Mouse (Mus musculus): ENCODE measurements around the gene Pbx2. TPM values are rescaled to one million over a fixed set of nuclear protein-coding genes. Genes with fewer than 3 reads are reported as not detected.
A peak's percentile ranks its signal among the peaks of the same experiment; 100 is the strongest.

Gene Pbx2
- polyA plus RNA-seq, 1 experiment from 2014 or later, result 13.2 TPM

DNA sequence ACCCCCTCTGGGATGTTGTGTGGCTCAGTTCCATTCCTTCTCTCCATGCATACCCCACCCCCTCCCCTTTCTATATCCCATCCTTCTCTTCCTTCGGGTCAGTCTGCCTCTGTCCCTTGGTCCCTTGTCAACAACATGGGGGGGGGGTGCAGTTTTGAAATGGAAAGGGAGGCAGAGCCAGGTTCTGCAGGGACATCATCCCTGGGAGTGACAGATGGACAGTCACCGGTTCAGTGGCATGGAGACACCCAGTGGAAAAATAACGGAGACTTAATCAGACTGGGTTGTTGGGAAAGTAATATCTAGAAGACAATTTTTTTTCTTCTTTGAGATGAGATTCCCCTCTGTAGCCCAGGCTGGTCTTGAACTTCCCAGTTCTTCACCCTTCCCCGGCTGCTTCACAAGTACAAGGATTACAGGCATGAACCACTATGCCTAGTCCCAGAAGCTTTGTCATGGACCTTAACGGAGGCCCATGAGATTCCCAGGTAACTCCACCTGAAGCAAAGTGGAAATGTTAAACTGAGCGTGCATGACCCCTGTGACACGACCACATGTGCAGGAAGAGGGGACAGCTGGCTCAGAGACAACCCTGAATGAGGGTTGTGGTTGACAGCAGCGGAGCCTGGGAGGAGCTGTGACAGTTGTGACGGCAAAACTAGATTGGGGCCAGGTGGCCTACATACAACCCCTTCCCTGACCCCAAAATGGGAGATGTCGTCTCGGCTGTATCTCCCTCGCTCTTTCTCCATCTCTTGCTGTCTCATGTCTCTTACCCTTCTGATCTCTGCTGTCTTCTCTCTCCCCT, 38.9 kb downstream of the Pbx2 start:
- ATAC-seq (ENCODE audit: insufficient number of reproducible peaks, low FRiP score), result no peak

DNA sequence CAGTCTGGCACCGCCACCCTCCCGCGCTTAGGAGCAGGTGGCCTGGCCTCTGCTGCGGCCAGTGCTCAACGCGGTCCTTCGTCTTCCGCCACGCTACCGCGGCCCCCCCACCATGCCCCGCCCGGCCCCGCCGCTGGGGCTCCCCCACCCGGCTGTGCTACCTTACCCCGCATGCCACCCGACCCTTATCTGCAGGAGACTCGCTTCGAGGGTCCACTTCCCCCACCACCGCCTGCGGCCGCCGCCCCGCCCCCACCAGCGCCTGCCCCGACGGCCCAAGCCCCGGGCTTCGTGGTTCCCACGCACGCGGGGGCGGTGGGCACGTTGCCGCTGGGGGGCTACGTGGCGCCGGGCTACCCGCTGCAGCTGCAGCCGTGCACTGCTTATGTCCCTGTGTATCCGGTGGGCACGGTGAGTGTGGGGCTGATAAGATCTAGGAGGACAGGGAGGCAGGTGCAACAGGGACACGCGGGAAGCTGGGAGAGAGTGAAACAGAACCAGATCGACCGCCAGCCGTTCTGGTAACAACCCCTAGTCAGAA, 39.8 kb downstream of the Pbx2 start:
- peak overlapping the region; percentile 38 for H3K4me3 ChIP-seq
- no peak overlapping the region for H3K27ac ChIP-seq (ENCODE audit: poor library complexity, severe bottlenecking)
- H3K36me3 ChIP-seq, result 0 out of 2 replicates have a peak, but pooled peaks cover 2% of the 10 kb centered on the region
- peaks cover 46% of the 10 kb centered on the region for H3K4me1 ChIP-seq (replicated peaks)
- peak overlapping the region; percentile 12; the same call in 1 of the 2 replicates for H3K9ac ChIP-seq
- ATAC-seq (ENCODE audit: insufficient number of reproducible peaks, low FRiP score), result no peak
- peaks cover 57% of the 10 kb centered on the region for H3K27me3 ChIP-seq (replicated peaks)
- 2% methylated on average over 37 of the region's 48 CpGs for WGBS
- peak overlapping the region; percentile 57 for H3K4me2 ChIP-seq
- H3K9me3 ChIP-seq (replicated peaks), result no peaks in the 10 kb centered on the region

More for the DNA sequence above, 38.9 kb downstream of the Pbx2 start:
- 16% methylated on average over 12 of the region's 12 CpGs for WGBS
- Histone ChIP-seq H3K4me2 (peak overlapping the region; percentile 95; the same call in 1 of the 2 replicates), H3K27ac (ENCODE audit: poor library complexity, severe bottlenecking) (no peak overlapping the region), H3K27me3 (replicated peaks) (peaks cover 57% of the 10 kb centered on the region), H3K36me3 (peaks cover 8% of the 10 kb centered on the region), H3K9me3 (replicated peaks) (no peaks in the 10 kb centered on the region), H3K4me1 (replicated peaks) (peaks cover 49% of the 10 kb centered on the region), H3K9ac (no peak overlapping the region), H3K4me3 (peak overlapping the region; percentile 38)

- peak overlapping the region; percentile 61; the same call in 1 of the 2 replicates for H3K9ac ChIP-seq
Observed at GRCm38 (mm10) chr17:34631647-34632046, 40.6 kb downstream of the Pbx2 start.

GRCm38 (mm10) chr17:34632261-34632691, 41.2 kb downstream of the Pbx2 start:
- H3K9ac ChIP-seq, result peak overlapping the region; percentile 61
- peak overlapping the region; percentile 71 for H3K4me2 ChIP-seq
- WGBS, result under 1% methylated on average over 26 of the region's 26 CpGs
- peaks cover 62% of the 10 kb centered on the region for H3K27me3 ChIP-seq (replicated peaks)
- no peaks in the 10 kb centered on the region for H3K36me3 ChIP-seq
- peak overlapping the region; percentile 42 for H3K4me3 ChIP-seq
- H3K27ac ChIP-seq (ENCODE audit: poor library complexity, severe bottlenecking), result no peak overlapping the region
- peaks cover 37% of the 10 kb centered on the region for H3K4me1 ChIP-seq (replicated peaks)
- H3K9me3 ChIP-seq (replicated peaks), result no peaks in the 10 kb centered on the region
- no peak for ATAC-seq (ENCODE audit: insufficient number of reproducible peaks, low FRiP score)

More at GRCm38 (mm10) chr17:34631647-34632046, 40.6 kb downstream of the Pbx2 start:
- 7% methylated on average over 12 of the region's 12 CpGs for WGBS
- no peak overlapping the region for H3K27ac ChIP-seq (ENCODE audit: poor library complexity, severe bottlenecking)
- H3K36me3 ChIP-seq, result no peaks in the 10 kb centered on the region
- H3K27me3 ChIP-seq (replicated peaks), result peaks cover 57% of the 10 kb centered on the region
- ATAC-seq (ENCODE audit: insufficient number of reproducible peaks, low FRiP score), result no peak
- peak overlapping the region; percentile 42 for H3K4me3 ChIP-seq
- H3K9me3 ChIP-seq (replicated peaks), result no peaks in the 10 kb centered on the region
- H3K4me1 ChIP-seq (replicated peaks), result peaks cover 37% of the 10 kb centered on the region
- H3K4me2 ChIP-seq, result peak overlapping the region; percentile 71

- Histone ChIP-seq H3K9me3 (replicated peaks) (no peaks in the 10 kb centered on the region), H3K4me2 (no peak overlapping the region), H3K4me3 (no peak overlapping the region), H3K4me1 (replicated peaks) (peaks cover 17% of the 10 kb centered on the region), H3K27ac (ENCODE audit: poor library complexity, severe bottlenecking) (no peak overlapping the region), H3K27me3 (replicated peaks) (peaks cover 46% of the 10 kb centered on the region), H3K36me3 (no peaks in the 10 kb centered on the region), H3K9ac (no peak overlapping the region)
- ATAC-seq (ENCODE audit: insufficient number of reproducible peaks, low FRiP score), result no peak
- 52% methylated on average over 2 of the region's 2 CpGs for WGBS
Observed at GRCm38 (mm10) chr17:34635671-34636070, 44.6 kb downstream of the Pbx2 start.

DNA sequence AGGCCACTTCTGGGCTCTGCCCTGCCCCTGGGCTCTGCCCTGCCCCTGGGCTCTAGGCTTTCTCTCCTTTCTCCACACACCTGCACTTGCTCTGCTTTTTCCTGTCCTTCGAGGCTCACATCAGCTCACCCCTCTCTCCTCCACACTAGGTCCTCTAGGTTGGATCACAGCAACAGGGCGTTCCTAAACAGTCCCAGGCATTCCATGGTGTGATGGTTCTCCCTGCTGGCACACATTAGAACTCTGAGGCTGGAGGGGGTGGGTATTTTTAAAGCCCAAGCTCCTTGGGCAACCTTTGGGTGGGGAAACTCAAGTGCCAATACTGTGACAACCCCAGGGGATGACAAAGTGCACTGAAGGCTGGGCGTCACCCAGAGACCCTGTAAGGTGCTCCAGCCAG, 46.4 kb downstream of the Pbx2 start:
- no peaks in the 10 kb centered on the region for H3K9me3 ChIP-seq (replicated peaks)
- H3K4me1 ChIP-seq (replicated peaks), result peaks cover 12% of the 10 kb centered on the region
- no peak overlapping the region for H3K4me3 ChIP-seq
- no peaks in the 10 kb centered on the region for H3K36me3 ChIP-seq
- H3K27ac ChIP-seq (ENCODE audit: poor library complexity, severe bottlenecking), result no peak overlapping the region
- H3K4me2 ChIP-seq, result no peak overlapping the region
- H3K27me3 ChIP-seq (replicated peaks), result peaks cover 28% of the 10 kb centered on the region
- WGBS, result 50% methylated on average over 3 of the region's 3 CpGs
- no peak for ATAC-seq (ENCODE audit: insufficient number of reproducible peaks, low FRiP score)
- no peak overlapping the region for H3K9ac ChIP-seq

DNA sequence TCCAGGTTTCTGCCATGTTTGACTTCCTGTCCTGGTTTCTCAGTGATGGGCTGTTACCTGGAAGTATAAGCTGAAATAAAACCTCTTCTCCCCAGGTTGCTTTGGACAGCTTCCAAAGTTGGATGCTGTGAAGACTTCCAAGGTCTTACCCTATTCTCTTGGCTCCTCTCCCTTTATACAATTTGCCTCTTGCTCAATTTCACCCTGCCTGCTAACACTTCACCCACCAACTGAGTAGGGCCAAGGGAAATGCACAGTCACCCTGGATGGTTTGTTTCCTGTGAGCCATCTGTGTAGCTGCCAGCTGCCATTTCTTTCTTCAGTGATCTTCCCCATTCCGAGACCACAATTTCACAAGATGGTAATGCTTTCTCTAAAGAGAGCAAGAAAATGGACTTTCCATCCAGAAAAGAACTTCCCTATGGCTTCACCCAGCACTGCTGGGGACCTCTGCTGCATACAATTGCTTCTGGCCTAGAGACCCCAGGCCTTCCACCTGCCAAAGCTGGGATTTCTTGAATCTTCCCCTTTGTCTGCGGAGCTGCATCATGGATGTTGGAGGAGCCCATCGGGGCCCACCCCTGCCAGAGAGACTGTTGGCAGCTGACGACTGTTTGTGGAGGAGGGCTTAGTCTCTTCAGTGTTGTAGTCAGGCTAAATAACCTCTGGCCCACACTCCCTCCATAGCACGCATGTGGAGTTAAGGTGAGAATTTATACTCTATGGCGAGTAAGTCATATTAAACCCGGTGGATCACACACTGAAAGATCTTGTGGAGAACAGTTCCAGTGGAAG, 48.6 kb downstream of the Pbx2 start:
- H3K4me2 ChIP-seq, result no peak overlapping the region
- H3K27me3 ChIP-seq (replicated peaks), result peaks cover 9% of the 10 kb centered on the region; the same call in 1 of the 2 replicates
- ATAC-seq (ENCODE audit: insufficient number of reproducible peaks, low FRiP score), result no peak
- no peak overlapping the region for H3K27ac ChIP-seq (ENCODE audit: poor library complexity, severe bottlenecking)
- no peaks in the 10 kb centered on the region for H3K36me3 ChIP-seq
- H3K4me1 ChIP-seq (replicated peaks), result peaks cover 12% of the 10 kb centered on the region
- no peaks in the 10 kb centered on the region for H3K9me3 ChIP-seq (replicated peaks)
- WGBS, result 74% methylated on average over 7 of the region's 7 CpGs
- H3K4me3 ChIP-seq, result no peak overlapping the region
- no peak overlapping the region for H3K9ac ChIP-seq

DNA sequence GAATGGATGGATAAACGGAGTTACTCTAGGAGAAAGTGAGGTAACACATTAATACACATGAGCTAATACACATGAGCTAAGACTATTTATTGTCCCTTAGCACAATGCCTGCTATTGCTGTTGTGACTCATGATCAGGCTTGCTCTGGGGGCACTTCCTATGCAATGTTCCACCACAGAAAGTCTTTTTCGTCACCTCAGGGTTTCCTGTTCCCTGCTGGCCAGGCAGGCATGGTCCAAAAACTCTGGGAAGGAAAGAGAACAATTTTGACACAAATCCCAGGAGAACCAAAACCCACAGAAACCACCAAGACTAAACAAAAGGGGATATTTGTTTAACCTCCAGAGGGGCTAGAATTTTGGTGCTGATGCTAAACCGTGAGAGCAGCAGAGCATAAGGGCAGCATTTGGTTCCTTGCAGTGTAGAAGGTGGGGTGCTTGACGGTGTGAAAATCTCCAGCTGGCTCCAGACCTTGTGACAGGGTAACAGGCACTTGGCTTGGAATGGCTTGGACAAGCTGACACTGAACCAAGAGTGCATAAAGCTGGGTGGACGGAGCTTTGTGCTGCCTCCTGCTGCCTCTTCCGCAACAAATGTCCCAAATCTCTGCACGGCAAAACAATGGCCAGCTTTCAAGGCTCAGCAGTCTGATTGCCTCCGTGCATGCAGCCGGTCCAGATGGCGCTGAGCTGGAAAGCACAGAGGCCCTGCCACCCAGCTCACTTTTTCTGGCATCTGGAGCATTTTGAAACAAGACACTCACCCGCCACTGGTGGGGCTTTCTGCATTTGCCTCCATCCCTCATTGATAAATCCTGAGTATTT, 49.9 kb downstream of the Pbx2 start:
- Histone ChIP-seq H3K4me3 (no peak overlapping the region), H3K4me2 (peak overlapping the region; percentile 18; the same call in 1 of the 2 replicates)
- no peak for ATAC-seq (ENCODE audit: insufficient number of reproducible peaks, low FRiP score)

DNA sequence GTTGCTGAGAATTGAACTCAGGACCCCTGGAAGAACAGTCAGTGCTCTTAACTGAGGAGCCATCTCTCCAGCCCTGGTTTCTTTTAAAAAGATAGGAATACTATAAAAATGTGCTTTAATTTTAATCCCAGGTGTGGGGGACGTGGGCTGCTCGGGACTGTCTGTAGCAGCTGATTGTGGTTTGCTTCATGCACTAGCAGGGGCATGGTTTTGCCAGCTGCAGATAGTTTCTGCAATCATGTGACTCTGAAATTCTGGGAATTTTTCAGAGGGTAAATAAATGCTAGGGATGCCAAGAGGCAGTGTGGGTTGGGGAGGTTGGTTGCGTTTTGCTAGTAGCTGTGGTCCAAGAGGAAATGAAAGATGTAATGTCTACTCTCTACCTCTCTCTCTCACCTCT, 50.9 kb downstream of the Pbx2 start:
- Histone ChIP-seq H3K4me3 (no peak overlapping the region), H3K27ac (ENCODE audit: poor library complexity, severe bottlenecking) (no peak overlapping the region), H3K4me1 (replicated peaks) (peaks cover 29% of the 10 kb centered on the region), H3K9ac (no peak overlapping the region), H3K4me2 (no peak overlapping the region), H3K9me3 (replicated peaks) (no peaks in the 10 kb centered on the region), H3K27me3 (replicated peaks) (peaks cover 8% of the 10 kb centered on the region; the same call in 1 of the 2 replicates), H3K36me3 (peaks cover 5% of the 10 kb centered on the region; the same call in 1 of the 2 replicates)
- ATAC-seq (ENCODE audit: insufficient number of reproducible peaks, low FRiP score), result no peak
- WGBS, result 76% methylated on average over 3 of the region's 3 CpGs

More for the DNA sequence above, 49.9 kb downstream of the Pbx2 start:
- H3K27me3 ChIP-seq (replicated peaks), result peaks cover 9% of the 10 kb centered on the region; the same call in 1 of the 2 replicates
- H3K9me3 ChIP-seq (replicated peaks), result no peaks in the 10 kb centered on the region
- H3K4me1 ChIP-seq (replicated peaks), result peaks cover 22% of the 10 kb centered on the region
- WGBS, result 17% methylated on average over 11 of the region's 11 CpGs
- H3K27ac ChIP-seq (ENCODE audit: poor library complexity, severe bottlenecking), result peak overlapping the region; percentile 71
- peaks cover 4% of the 10 kb centered on the region; the same call in 1 of the 2 replicates for H3K36me3 ChIP-seq
- H3K9ac ChIP-seq, result 0 out of 2 replicates have a peak overlapping the region, but pooled peaks have one; percentile 30

DNA sequence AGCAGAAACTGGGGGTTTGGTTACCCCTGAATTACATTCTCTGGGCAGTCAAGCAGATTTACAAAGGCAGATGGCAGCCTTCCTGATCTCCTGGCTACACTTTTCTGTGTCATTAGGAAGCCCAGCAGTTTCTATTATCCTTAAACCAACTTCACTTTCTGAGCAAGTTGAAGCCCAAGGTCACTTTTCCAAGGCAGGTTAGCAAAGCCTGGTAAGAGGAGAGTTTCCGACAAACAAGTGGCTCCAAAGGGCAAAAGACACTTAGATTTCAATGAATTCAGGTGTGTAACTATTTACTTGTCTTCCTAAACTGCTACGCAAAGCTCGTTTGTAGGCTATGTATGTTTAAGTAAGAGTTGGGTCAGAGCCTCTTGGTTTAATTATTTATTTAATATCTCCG, 52.3 kb downstream of the Pbx2 start:
- Histone ChIP-seq H3K9me3 (replicated peaks) (no peaks in the 10 kb centered on the region), H3K27ac (ENCODE audit: poor library complexity, severe bottlenecking) (no peak overlapping the region), H3K4me2 (no peak overlapping the region), H3K9ac (no peak overlapping the region), H3K4me3 (no peak overlapping the region), H3K4me1 (replicated peaks) (peaks cover 38% of the 10 kb centered on the region), H3K27me3 (replicated peaks) (no peaks in the 10 kb centered on the region), H3K36me3 (peaks cover 5% of the 10 kb centered on the region; the same call in 1 of the 2 replicates)
- 89% methylated on average over 4 of the region's 4 CpGs for WGBS
- no peak for ATAC-seq (ENCODE audit: insufficient number of reproducible peaks, low FRiP score)

All from heart, embryonic 12.5 days (tissue).